Comparison of ENCODE assay signal across 33 mouse cellular contexts in the genomic region with DNA sequence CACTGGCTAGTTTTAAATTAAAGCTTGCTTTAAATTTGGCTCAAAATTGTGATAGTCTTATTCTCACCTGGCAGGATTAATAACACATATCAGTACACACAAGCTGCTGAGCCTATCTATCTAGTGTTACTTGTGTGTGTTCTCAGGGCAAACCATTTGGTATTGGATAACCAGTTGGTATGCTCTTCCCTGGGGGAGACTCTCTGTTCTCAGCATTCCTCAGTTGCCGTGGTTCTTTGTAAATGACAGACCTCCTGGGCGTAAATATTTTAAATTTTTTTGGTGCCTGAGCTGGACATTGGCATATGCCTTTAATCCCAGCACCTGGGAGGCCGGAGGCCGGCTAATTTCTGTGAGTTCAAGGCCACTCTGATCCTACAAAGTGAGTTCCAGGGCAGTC. TPM values are rescaled to one million over a fixed set of nuclear protein-coding genes. Genes with fewer than 3 reads are reported as not detected.
DNase-seq lines count a peak whose midpoint lies in the region; ATAC-seq and TF ChIP-seq lines count a peak whose summit lies in the region.
"Had no signal": no experiment of that assay in that cellular context is flagged by ENCODE, and none has a peak within 500 bp of the region (broad histone marks: within the 10 kb centered on the region; RNA-seq: fewer than 3 reads in every experiment).

No protein-coding gene starts in this region.

- POLR2A ChIA-PET in Patski (lab: Charles Lee), result no interaction called here

- no peak for ATAC-seq in hindbrain, embryonic 11.5 days (ENCODE audit: low FRiP score)
- no peak for ATAC-seq in hindbrain, embryonic 16.5 days
- ATAC-seq in kidney, embryonic 16.5 days (ENCODE audit: low FRiP score, low TSS enrichment), result no peak
- peak; percentile 51 for ATAC-seq in Patski
- ATAC-seq: activated CD4-positive, CD25-positive, alpha-beta regulatory T cell, adult 4 months; CD4-positive, CD25-positive, alpha-beta regulatory T cell, adult 4 months; forebrain, embryonic 16.5 days; intestine, embryonic 15.5 days; liver, embryonic 12.5 days; liver, postnatal 0 days; midbrain, embryonic 13.5 days had no signal

- DNase-seq in hindbrain, embryonic 11.5 days (ENCODE audit: low spot score), result no peak
- peak; percentile 32 for DNase-seq in kidney, adult 9 months
- DNase-seq in Patski (ENCODE audit: low read depth, low spot score), result no peak
- no peak for DNase-seq in left cerebral cortex, postnatal 10 days (ENCODE audit: extremely low spot score in 1 of 2, low spot score in 2 of 2)
- no peak for DNase-seq in right cerebral cortex, postnatal 25 days
- DNase-seq: adrenal gland, adult 2 months; cerebellum, adult 2 months; cerebellum, postnatal 25 days; gastrocnemius, adult 2 months; gastrocnemius, postnatal 36 days; heart, adult 2 months; heart, postnatal 14 days; liver, postnatal 0 days; lung, postnatal 36 days; thymus, adult 2 months; thymus, postnatal 36 days had no signal

- H3K9me3 ChIP-seq in hindbrain, embryonic 11.5 days (ENCODE audit: control insufficient read depth, low read length), result no peaks in the 10 kb centered on the region
- H3K9me3 ChIP-seq in hindbrain, embryonic 16.5 days (ENCODE audit: control insufficient read depth, low read length), result no peaks in the 10 kb centered on the region
- H3K9me3 ChIP-seq in kidney, embryonic 16.5 days (ENCODE audit: low read length), result no peaks in the 10 kb centered on the region
- peaks cover under 1% of the 10 kb centered on the region for H3K9me3 ChIP-seq in E14TG2a.4 (ENCODE audit: low read length)
- H3K9me3 ChIP-seq: embryonic facial prominence, embryonic 13.5 days; forebrain, embryonic 10.5 days; hindbrain, embryonic 15.5 days; intestine, embryonic 15.5 days; midbrain, embryonic 13.5 days; neural tube, embryonic 13.5 days had no signal

- in situ Hi-C loops in Patski (cut with MboI; ENCODE audit: low pct_unique_long_range_greater_than_20kb), result no loop called here

- H3K4me1 ChIP-seq in hindbrain, embryonic 11.5 days (replicated peaks; ENCODE audit: control insufficient read depth, insufficient read depth, low read length), result no peaks in the 10 kb centered on the region
- H3K4me1 ChIP-seq in hindbrain, embryonic 16.5 days (ENCODE audit: control insufficient read depth, insufficient read depth, low read depth, low read length), result no peaks in the 10 kb centered on the region
- H3K4me1 ChIP-seq in kidney, embryonic 16.5 days (ENCODE audit: insufficient read depth, low read length), result 0 out of 2 replicates have a peak, but pooled peaks cover 6% of the 10 kb centered on the region
- H3K4me1 ChIP-seq in E14TG2a.4 (replicated peaks; ENCODE audit: low read depth, low read length), result peaks cover 86% of the 10 kb centered on the region
- H3K4me1 ChIP-seq: embryonic facial prominence, embryonic 13.5 days; hindbrain, embryonic 15.5 days; intestine, embryonic 15.5 days; liver, embryonic 12.5 days; midbrain, embryonic 13.5 days had no signal

- no peak overlapping the region for H3K9ac ChIP-seq in hindbrain, embryonic 11.5 days (ENCODE audit: low read depth, low read length)
- H3K9ac ChIP-seq in hindbrain, embryonic 16.5 days (ENCODE audit: low read depth, low read length), result no peak overlapping the region
- no peak overlapping the region for H3K9ac ChIP-seq in kidney, embryonic 16.5 days (replicated peaks; ENCODE audit: low read length)
- H3K9ac ChIP-seq: embryonic facial prominence, embryonic 13.5 days; hindbrain, embryonic 15.5 days; intestine, embryonic 15.5 days; liver, embryonic 12.5 days; liver, postnatal 0 days; midbrain, embryonic 13.5 days; neural tube, embryonic 13.5 days had no signal

- intact Hi-C loops in left cerebral cortex, postnatal 10 days (cut with DNase I), result no loop called here

- CTCF ChIA-PET in Patski (lab: Charles Lee), result interaction anchor here (1.5 kb wide), 1 partner anchor 12 kb away, joined by 3 read pairs; no protein-coding TSS in a partner anchor

- H3K4me2 ChIP-seq in hindbrain, embryonic 11.5 days (replicated peaks; ENCODE audit: low read depth, low read length), result no peak overlapping the region
- no peak overlapping the region for H3K4me2 ChIP-seq in hindbrain, embryonic 16.5 days (ENCODE audit: low read length)
- no peak overlapping the region for H3K4me2 ChIP-seq in kidney, embryonic 16.5 days (replicated peaks; ENCODE audit: low read depth, low read length)
- H3K4me2 ChIP-seq: embryonic facial prominence, embryonic 13.5 days; hindbrain, embryonic 15.5 days; intestine, embryonic 15.5 days; liver, embryonic 12.5 days; midbrain, embryonic 13.5 days; neural tube, embryonic 13.5 days had no signal

- no peaks in the 10 kb centered on the region for H3K27me3 ChIP-seq in hindbrain, embryonic 11.5 days (ENCODE audit: control insufficient read depth, insufficient read depth, low read length)
- no peaks in the 10 kb centered on the region for H3K27me3 ChIP-seq in hindbrain, embryonic 16.5 days (replicated peaks; ENCODE audit: control insufficient read depth, insufficient read depth, low read length)
- H3K27me3 ChIP-seq in kidney, embryonic 16.5 days (ENCODE audit: insufficient read depth, low read length), result no peaks in the 10 kb centered on the region
- H3K27me3 ChIP-seq in E14TG2a.4 (ENCODE audit: insufficient read depth, low read length) (no peaks in the 10 kb centered on the region), Patski (no peaks in the 10 kb centered on the region)
- H3K27me3 ChIP-seq: embryonic facial prominence, embryonic 13.5 days; hindbrain, embryonic 15.5 days; intestine, embryonic 15.5 days; liver, embryonic 12.5 days; midbrain, embryonic 13.5 days; neural tube, embryonic 13.5 days had no signal

- peak overlapping the region; percentile 44; the same call in 1 of the 2 replicates for H3K27ac ChIP-seq in hindbrain, embryonic 11.5 days (ENCODE audit: low read depth, low read length)
- no peak overlapping the region for H3K27ac ChIP-seq in hindbrain, embryonic 16.5 days (ENCODE audit: low read depth, low read length)
- no peak overlapping the region for H3K27ac ChIP-seq in kidney, embryonic 16.5 days (ENCODE audit: low read length)
- H3K27ac ChIP-seq: embryonic facial prominence, embryonic 13.5 days; forebrain, embryonic 10.5 days; gastrocnemius, adult 2 months; heart, adult 2 months; intestine, embryonic 15.5 days; liver, embryonic 12.5 days; midbrain, embryonic 13.5 days; neural tube, embryonic 13.5 days had no signal

- TF ChIP-seq CTCF in E14TG2a.4 (conservative IDR thresholded peaks at IDR 0.05; ENCODE audit: low read length) (no peak), Patski (IDR thresholded peaks at IDR 0.05) (no peak)

- no peak overlapping the region for H3K4me3 ChIP-seq in hindbrain, embryonic 11.5 days (ENCODE audit: low read depth, low read length)
- no peak overlapping the region for H3K4me3 ChIP-seq in hindbrain, embryonic 16.5 days (ENCODE audit: low read length)
- H3K4me3 ChIP-seq in kidney, embryonic 16.5 days (ENCODE audit: low read length), result no peak overlapping the region
- H3K4me3 ChIP-seq in E14TG2a.4 (replicated peaks; ENCODE audit: low read length), result peak overlapping the region; percentile 73
- H3K4me3 ChIP-seq: embryonic facial prominence, embryonic 13.5 days; forebrain, embryonic 10.5 days; gastrocnemius, adult 2 months; heart, adult 2 months; hindbrain, embryonic 15.5 days; intestine, embryonic 15.5 days; liver, embryonic 12.5 days; midbrain, embryonic 13.5 days; neural tube, embryonic 13.5 days had no signal

- WGBS in hindbrain, embryonic 11.5 days, result 69% methylated on average over 4 of the region's 4 CpGs
- WGBS in hindbrain, embryonic 16.5 days, result 75% methylated on average over 4 of the region's 4 CpGs
- 60% methylated on average over 4 of the region's 4 CpGs for WGBS in kidney, embryonic 16.5 days

- no peaks in the 10 kb centered on the region for H3K36me3 ChIP-seq in hindbrain, embryonic 11.5 days (ENCODE audit: control insufficient read depth, insufficient read depth, low read length)
- no peaks in the 10 kb centered on the region for H3K36me3 ChIP-seq in hindbrain, embryonic 16.5 days (ENCODE audit: control insufficient read depth, insufficient read depth, low read length)
- no peaks in the 10 kb centered on the region for H3K36me3 ChIP-seq in kidney, embryonic 16.5 days (ENCODE audit: insufficient read depth, low read length)
- H3K36me3 ChIP-seq in E14TG2a.4 (ENCODE audit: insufficient read depth, low read length), result peaks cover under 1% of the 10 kb centered on the region
- H3K36me3 ChIP-seq: embryonic facial prominence, embryonic 13.5 days; forebrain, embryonic 10.5 days; G1E; hindbrain, embryonic 15.5 days; intestine, embryonic 15.5 days; liver, embryonic 12.5 days; midbrain, embryonic 13.5 days; neural tube, embryonic 13.5 days had no signal

RNA-seq across cellular contexts. Expression of gene Ubxn7, which starts 19.2 kb away (rescaled TPM):
- 24.9 and 40.5 TPM in 2 replicates for polyA plus RNA-seq in hindbrain, embryonic 11.5 days (2014; fragmentation: Nextera tagmentation; extraction: Ambion mirVana)
- 17.9 and 18.3 TPM in 2 replicates for polyA plus RNA-seq in hindbrain, embryonic 16.5 days (2015; fragmentation: Nextera tagmentation; extraction: Ambion mirVana)
- polyA plus RNA-seq in kidney, embryonic 16.5 days (2015; fragmentation: Nextera tagmentation; extraction: Ambion mirVana), result 23.2 and 23.5 TPM in 2 replicates
- polyA plus RNA-seq in Patski (2021), result 18.7 TPM
- 10 to 100 TPM; 52.5 to 59.5 TPM for total RNA-seq in left cerebral cortex, postnatal 10 days (2021)

RNA-seq across cellular contexts. Expression of gene Rnf168, which starts 35.6 kb away (rescaled TPM):
- 25.8 and 31.1 TPM in 2 replicates for polyA plus RNA-seq in hindbrain, embryonic 11.5 days (2014; fragmentation: Nextera tagmentation; extraction: Ambion mirVana)
- polyA plus RNA-seq in hindbrain, embryonic 16.5 days (2015; fragmentation: Nextera tagmentation; extraction: Ambion mirVana), result 23.4 and 23.8 TPM in 2 replicates
- 23.2 and 23.3 TPM in 2 replicates for polyA plus RNA-seq in kidney, embryonic 16.5 days (2015; fragmentation: Nextera tagmentation; extraction: Ambion mirVana)
- 13.8 TPM for polyA plus RNA-seq in Patski (2021)
- total RNA-seq in left cerebral cortex, postnatal 10 days (2021), result 10 to 100 TPM; 29.6 to 34.4 TPM

RNA-seq across cellular contexts. Expression of gene Smco1, which starts 41.6 kb away (rescaled TPM):
- polyA plus RNA-seq in hindbrain, embryonic 11.5 days (2014; fragmentation: Nextera tagmentation; extraction: Ambion mirVana), result not detected in 2 replicates
- polyA plus RNA-seq in hindbrain, embryonic 16.5 days (2015; fragmentation: Nextera tagmentation; extraction: Ambion mirVana), result not detected in 2 replicates
- not detected in 2 replicates for polyA plus RNA-seq in kidney, embryonic 16.5 days (2015; fragmentation: Nextera tagmentation; extraction: Ambion mirVana)
- 0.04 TPM for polyA plus RNA-seq in Patski (2021)
- not detected for total RNA-seq in left cerebral cortex, postnatal 10 days (2021)
- total RNA-seq: adrenal gland, adult 2 months; G1E; megakaryocyte, adult 5-6 weeks had no signal
- polyA plus RNA-seq: activated CD4-positive, CD25-positive, alpha-beta regulatory T cell, adult 4 months; adrenal gland, adult 2 months; CD4-positive, CD25-positive, alpha-beta regulatory T cell, adult 4 months; embryonic facial prominence, embryonic 13.5 days; forebrain, embryonic 16.5 days; G1E; hindbrain, embryonic 15.5 days; intestine, embryonic 15.5 days; kidney, embryonic 14.5 days; limb, embryonic 14.5 days; liver, embryonic 12.5 days; liver, postnatal 0 days; neural tube, embryonic 13.5 days had no signal
